In genomic region chr11:86201037-86201786, GRCm38 (mm10) we compare ENCODE assay signal across 8 mouse cellular contexts. TPM values are rescaled to one million over a fixed set of nuclear protein-coding genes. Genes with fewer than 3 reads are reported as not detected.
DNase-seq lines count a peak whose midpoint lies in the region; ATAC-seq and TF ChIP-seq lines count a peak whose summit lies in the region.

Brip1 (minus strand) TSS chr11:86201193.

- intact Hi-C loops in heart, postnatal 36 days (cut with DNase I) = loop anchor here (5.0 kb wide), 1 partner anchor 156 kb away; the partner anchor contains the start of gene Med13

- H3K4me1 ChIP-seq in G1E (ENCODE audit: insufficient read depth, low read depth, low read length) = peaks cover 36% of the 10 kb centered on the region
- H3K4me1 ChIP-seq in forebrain, embryonic 16.5 days (replicated peaks; ENCODE audit: control insufficient read depth, insufficient read depth, low read length) = peaks cover 11% of the 10 kb centered on the region
- 0 out of 2 replicates have a peak, but pooled peaks cover 4% of the 10 kb centered on the region for H3K4me1 ChIP-seq in lung, embryonic 14.5 days (ENCODE audit: insufficient read depth)
- H3K4me1 ChIP-seq in olfactory bulb, adult 2 months (ENCODE audit: control insufficient read depth, insufficient read depth, low read length) = peaks cover 7% of the 10 kb centered on the region
- peaks cover 10% of the 10 kb centered on the region for H3K4me1 ChIP-seq in thymus, adult 2 months (replicated peaks; ENCODE audit: control insufficient read depth, insufficient read depth, low read length)

- no peaks in the 10 kb centered on the region for H3K27me3 ChIP-seq in G1E (ENCODE audit: insufficient read depth, low read length)
- no peaks in the 10 kb centered on the region for H3K27me3 ChIP-seq in forebrain, embryonic 16.5 days (replicated peaks; ENCODE audit: control insufficient read depth, insufficient read depth, low read length)
- H3K27me3 ChIP-seq in lung, embryonic 14.5 days (ENCODE audit: insufficient read depth, low read length) = no peaks in the 10 kb centered on the region
- no peaks in the 10 kb centered on the region for H3K27me3 ChIP-seq in thymus, adult 2 months (ENCODE audit: control insufficient read depth, insufficient read depth, low read length)

- peak within 1 kb of the TSS; percentile 80 for H3K4me2 ChIP-seq in forebrain, embryonic 16.5 days (ENCODE audit: low read length)
- H3K4me2 ChIP-seq in lung, embryonic 14.5 days = peak within 1 kb of the TSS; percentile 72

- peak within 1 kb of the TSS; percentile 72 for H3K9ac ChIP-seq in forebrain, embryonic 16.5 days (replicated peaks; ENCODE audit: low read depth, low read length)
- H3K9ac ChIP-seq in lung, embryonic 14.5 days = peak within 1 kb of the TSS; percentile 89

- peak; percentile 99 for ATAC-seq in G1E (ENCODE audit: extremely low read depth, insufficient number of reproducible peaks, low FRiP score, poor library complexity, severe bottlenecking)
- peak; percentile 100 for ATAC-seq in forebrain, embryonic 16.5 days
- ATAC-seq in lung, embryonic 14.5 days (ENCODE audit: insufficient read depth) = peak; percentile 99

- H3K36me3 ChIP-seq in G1E (replicated peaks) = peaks cover 60% of the 10 kb centered on the region
- peaks cover 27% of the 10 kb centered on the region for H3K36me3 ChIP-seq in forebrain, embryonic 16.5 days (ENCODE audit: control insufficient read depth, insufficient read depth)
- peaks cover 43% of the 10 kb centered on the region for H3K36me3 ChIP-seq in lung, embryonic 14.5 days (ENCODE audit: insufficient read depth)
- peaks cover 8% of the 10 kb centered on the region for H3K36me3 ChIP-seq in thymus, adult 2 months (ENCODE audit: control insufficient read depth, insufficient read depth, low read length)

- H3K4me3 ChIP-seq in G1E (ENCODE audit: low read depth, low read length) = peak within 1 kb of the TSS; percentile 86
- H3K4me3 ChIP-seq in forebrain, embryonic 16.5 days (replicated peaks; ENCODE audit: low read length) = peak within 1 kb of the TSS; percentile 70
- peak within 1 kb of the TSS; percentile 95 for H3K4me3 ChIP-seq in layer of hippocampus, adult 2 months
- H3K4me3 ChIP-seq in lung, embryonic 14.5 days (ENCODE audit: low read depth, low read length) = peak within 1 kb of the TSS; percentile 87
- H3K4me3 ChIP-seq in olfactory bulb, adult 2 months (ENCODE audit: insufficient read depth, low read depth, low read length) = peak within 1 kb of the TSS; percentile 83
- H3K4me3 ChIP-seq in thymus, adult 2 months (ENCODE audit: control insufficient read depth, insufficient read depth, low read length) = peak within 1 kb of the TSS; percentile 87

- under 1% methylated on average over 60 of the region's 60 CpGs for WGBS in forebrain, embryonic 16.5 days
- WGBS in lung, embryonic 14.5 days = under 1% methylated on average over 60 of the region's 60 CpGs
- WGBS in olfactory bulb, adult 2 months = under 1% methylated on average over 60 of the region's 60 CpGs
- WGBS in thymus, adult 2 months = under 1% methylated on average over 60 of the region's 60 CpGs

- H3K9me3 ChIP-seq in G1E (replicated peaks) = no peaks in the 10 kb centered on the region
- H3K9me3 ChIP-seq in forebrain, embryonic 16.5 days (ENCODE audit: control insufficient read depth, low read length) = peaks cover 5% of the 10 kb centered on the region
- 0 out of 2 replicates have a peak, but pooled peaks cover 4% of the 10 kb centered on the region for H3K9me3 ChIP-seq in lung, embryonic 14.5 days (ENCODE audit: low read depth, low read length)

- no peak; the same call in 1 of the 2 replicates for TF ChIP-seq POLR2A in olfactory bulb, adult 2 months (IDR thresholded peaks at IDR 0.05; ENCODE audit: insufficient read depth, low read depth, low read length)
- peak; percentile 68 for TF ChIP-seq POLR2A in thymus, adult 2 months (IDR thresholded peaks at IDR 0.05; ENCODE audit: control insufficient read depth, extremely low read depth, insufficient read depth, low read length, poor library complexity)

- peak; percentile 98 for DNase-seq in G1E (ENCODE audit: low spot score)
- peak; percentile 91 to 92 for DNase-seq in cerebellum, adult 18-20 months
- peak; percentile 90 for DNase-seq in heart, postnatal 36 days
- DNase-seq in layer of hippocampus, adult 2 months (ENCODE audit: low spot score in 2 of 2) = peak; percentile 88 to 91
- peak; percentile 99 for DNase-seq in lung, embryonic 14.5 days
- peak; percentile 91 for DNase-seq in thymus, adult 2 months

- peak within 1 kb of the TSS; percentile 77 for H3K27ac ChIP-seq in forebrain, embryonic 16.5 days (ENCODE audit: low read length)
- peak within 1 kb of the TSS; percentile 83 for H3K27ac ChIP-seq in layer of hippocampus, adult 2 months
- H3K27ac ChIP-seq in lung, embryonic 14.5 days (ENCODE audit: low read depth) = peak within 1 kb of the TSS; percentile 93
- H3K27ac ChIP-seq in olfactory bulb, adult 2 months (ENCODE audit: insufficient read depth, low read depth, low read length) = no peak within 1 kb of the TSS
- H3K27ac ChIP-seq in thymus, adult 2 months (ENCODE audit: control insufficient read depth, insufficient read depth, low read length) = peak within 1 kb of the TSS; percentile 84

- TF ChIP-seq CTCF in G1E (IDR thresholded peaks at IDR 0.05; ENCODE audit: low read depth, low read length) = no peak
- TF ChIP-seq CTCF in layer of hippocampus, adult 2 months (conservative IDR thresholded peaks at IDR 0.05) = peak; percentile 39
- TF ChIP-seq CTCF in lung, embryonic 14.5 days (IDR thresholded peaks at IDR 0.05; ENCODE audit: low read depth) = peak; percentile 14; the same call in 1 of the 2 replicates
- no peak for TF ChIP-seq CTCF in olfactory bulb, adult 2 months (IDR thresholded peaks at IDR 0.05; ENCODE audit: insufficient read depth, low read depth, low read length)
- TF ChIP-seq CTCF in thymus, adult 2 months (IDR thresholded peaks at IDR 0.05; ENCODE audit: borderline replicate concordance, control insufficient read depth, extremely low read depth, insufficient read depth, low read length, poor library complexity) = no peak

RNA-seq across cellular contexts. Expression of gene Brip1, which starts in this region (rescaled TPM):
- total RNA-seq in G1E (2014; fragmentation: Nextera tagmentation) (22.2 and 26.3 TPM in 2 replicates), G1E (2017) (18.5 and 23.0 TPM in 2 replicates)
- 0.78 and 1.1 TPM in 2 replicates for polyA plus RNA-seq in G1E (2012)
- 2.9 and 4.8 TPM in 2 replicates for polyA plus RNA-seq in forebrain, embryonic 16.5 days (2015; fragmentation: Nextera tagmentation; extraction: Ambion mirVana)
- under 1 TPM; 0.30 to 0.75 TPM for total RNA-seq in heart, postnatal 36 days (2021)
- total RNA-seq in layer of hippocampus, adult 2 months (2021) = under 1 TPM; 0.34 to 0.64 TPM
- 15.4 and 17.0 TPM in 2 replicates for polyA plus RNA-seq in lung, embryonic 14.5 days (2014; fragmentation: Nextera tagmentation; extraction: Ambion mirVana)
- not detected in 2 replicates for polyA plus RNA-seq in olfactory bulb, adult 2 months (2012; ENCODE audit: insufficient read depth, insufficient read length, low replicate concordance, missing spikeins)
- polyA plus RNA-seq in thymus, adult 2 months (2012; rRNA removed) = 1.9 and 2.8 TPM in 2 replicates

Comparison
In these comparisons a context has a peak if more than half of its experiments do, and no peak if none do; other contexts are left out.
1. RNA of gene Brip1 (total RNA-seq): 18.5 to 26.3 TPM in G1E; 0.30 to 0.75 TPM in heart, postnatal 36 days and 0.34 to 0.64 TPM in layer of hippocampus, adult 2 months; every median in the first group is over 10 times any median in the second.
2. Peak in DNase-seq in heart, postnatal 36 days; RNA of the gene not detected or under 1 TPM.
3. Peak in DNase-seq, H3K4me3 ChIP-seq and H3K27ac ChIP-seq in layer of hippocampus, adult 2 months; RNA of the gene not detected or under 1 TPM.
4. CTCF ChIP-seq: peak in layer of hippocampus, adult 2 months (single experiment) and lung, embryonic 14.5 days (single experiment); none in G1E (single experiment), olfactory bulb, adult 2 months (single experiment) and thymus, adult 2 months (single experiment).
5. Peak in every context shown above with its lines, with median percentiles within 50 percentile points of each other: ATAC-seq, DNase-seq and H3K4me3 ChIP-seq.